Mouse (Mus musculus) megakaryocyte-erythroid progenitor cell, adult 5-6 weeks (primary cell): ENCODE results near the gene Pbx4. TPM values are rescaled to one million over a fixed set of nuclear protein-coding genes. Genes with fewer than 3 reads are reported as not detected.

ENCODE experiments used
- ATAC-seq: replicated peaks from 2 replicates; pipeline ENCODE4 v1.8.0; 2016; ENCODE audit warnings: mild to moderate bottlenecking, inconsistent platforms; ENCODE audit not compliant: severe bottlenecking, poor library complexity, low FRiP score, low TSS enrichment
- total RNA-seq, 2 experiments: library from RNA; stranded (forward) in 1 of 2; stranded (reverse) in 1 of 2; fragments of 200-1000, 215-1000 nt in 1 of 2; fragments of >200 nt in 1 of 2; fragmentation: Nextera tagmentation in 1 of 2; gene quantifications; 2 replicates each; pipeline ENCODE4 v1.2.3; 2014 to 2017

The Pbx4 gene
- total RNA-seq, 2 experiments from 2014 or later, result 20.7 to 72.8 TPM

DNA sequence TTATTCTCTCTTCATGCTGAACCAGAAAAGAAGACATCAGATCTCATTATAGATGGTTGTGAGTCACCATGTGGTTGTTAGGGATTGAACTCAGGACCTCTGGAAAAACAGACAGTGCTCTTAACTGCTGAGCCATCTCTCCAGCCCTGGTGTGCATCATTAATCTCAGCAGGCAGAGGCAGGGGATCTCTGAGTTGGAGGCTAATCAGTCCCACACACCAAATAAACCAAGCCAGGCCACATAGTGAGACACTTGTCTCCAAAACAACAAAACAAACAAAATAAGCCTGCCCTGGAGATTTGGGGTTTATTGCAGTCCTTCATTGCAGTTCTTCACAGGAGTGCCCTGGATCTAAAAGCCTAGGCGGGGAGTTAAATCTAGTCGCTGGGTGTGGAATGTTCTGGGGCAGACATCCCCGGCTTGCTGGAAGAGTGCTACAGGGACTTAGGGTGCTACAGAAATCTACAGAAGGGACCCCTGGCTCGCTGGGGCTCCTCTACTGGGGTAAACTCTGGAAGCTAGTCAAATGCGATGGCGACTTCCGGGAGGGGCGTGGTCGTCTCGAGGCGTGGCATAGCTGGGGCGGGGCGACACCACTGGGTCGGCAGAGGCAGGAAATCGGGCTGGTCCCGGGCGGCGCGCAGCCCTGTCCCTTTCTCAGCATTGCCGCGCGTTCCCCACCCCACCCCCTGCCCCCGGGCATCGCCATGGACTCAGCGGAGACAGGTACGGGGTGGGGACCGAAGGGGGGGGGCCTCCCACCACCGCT is 24.0 kb upstream of the Pbx4 start, which contains the start of gene Gmip:
Gene Gmip (plus strand): TSS at position 586 of the 770 bp plus-strand sequence.
- ATAC-seq, result peak; percentile 89

DNA sequence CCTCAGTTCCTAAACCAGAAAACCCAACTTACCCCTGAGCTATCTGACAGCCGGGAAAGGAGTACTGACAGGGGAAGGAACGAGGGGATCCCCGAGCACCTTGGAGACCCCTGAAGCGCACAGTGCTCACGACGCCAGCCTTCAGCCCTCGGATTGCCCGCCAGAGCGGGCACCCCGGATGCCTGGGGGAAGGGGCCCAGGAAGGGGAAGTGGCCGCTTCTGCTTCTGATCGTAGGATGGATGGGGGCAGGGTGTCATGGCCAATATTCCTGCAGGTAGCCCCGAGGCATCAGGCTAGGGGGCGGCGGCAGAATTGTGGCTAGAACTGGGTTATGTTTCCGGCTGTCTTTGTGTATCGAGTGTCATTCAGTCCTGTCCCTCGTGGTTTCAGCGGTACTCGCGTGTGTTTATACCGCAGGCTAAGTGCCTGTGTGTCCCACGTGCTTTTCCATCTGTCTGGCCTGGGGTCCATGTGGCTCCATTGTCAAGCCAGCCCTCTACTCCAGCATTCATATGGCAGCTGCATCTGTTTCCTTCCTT is 23.4 kb upstream of the Pbx4 start:
- peak; percentile 17 for ATAC-seq

- ATAC-seq, result no peak
These were observed 22.5 kb upstream of the Pbx4 start for GRCm38 (mm10) chr8:69809820-69810219.

GRCm38 (mm10) chr8:69814881-69815280 is 17.4 kb upstream of the Pbx4 start:
- ATAC-seq, result no peak

DNA sequence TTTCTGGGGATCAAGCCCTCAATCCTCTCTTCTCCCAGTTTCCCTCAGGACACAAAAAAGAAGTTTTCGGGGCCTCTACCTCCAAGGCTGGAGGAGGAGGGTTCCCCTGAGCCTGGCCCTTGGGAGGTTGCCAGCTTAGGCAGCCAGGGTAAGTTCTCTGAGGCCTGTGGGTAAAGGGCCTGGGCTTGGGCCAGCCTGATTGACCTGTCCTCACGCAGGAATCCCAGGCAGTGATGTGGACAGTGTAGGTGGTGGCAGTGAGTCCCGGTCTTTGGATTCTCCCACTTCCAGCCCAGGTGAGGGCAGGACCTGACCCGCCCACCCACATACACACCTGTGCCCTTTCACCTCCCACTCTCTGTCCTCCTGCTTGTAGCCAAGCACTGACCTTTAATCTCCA is 16.9 kb upstream of the Pbx4 start:
- ATAC-seq, result no peak

DNA sequence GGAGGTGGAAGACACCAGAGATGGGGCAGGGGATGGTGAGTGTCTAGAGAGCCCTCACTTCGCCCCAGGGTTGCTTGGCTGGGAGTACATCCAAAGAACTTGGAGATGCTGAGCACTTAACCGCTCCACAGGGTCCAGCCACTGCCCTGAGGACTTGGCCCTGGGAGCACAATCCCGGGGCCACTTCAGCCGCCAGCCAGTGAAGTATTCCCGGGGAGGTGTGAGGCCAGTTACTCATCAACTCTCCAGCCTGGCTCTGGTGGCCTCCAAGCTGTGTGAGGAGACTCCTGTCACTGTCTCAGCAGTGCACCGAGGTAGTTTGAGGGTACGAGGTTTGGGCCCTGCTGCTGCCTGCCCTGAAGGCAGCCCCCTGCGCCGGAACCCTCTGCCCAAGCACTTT is 11.8 kb upstream of the Pbx4 start:
- ATAC-seq, result no peak

GRCm38 (mm10) chr8:69821971-69822385 is 10.3 kb upstream of the Pbx4 start:
- peak; percentile 17; the same call in 1 of the 2 replicates for ATAC-seq

DNA sequence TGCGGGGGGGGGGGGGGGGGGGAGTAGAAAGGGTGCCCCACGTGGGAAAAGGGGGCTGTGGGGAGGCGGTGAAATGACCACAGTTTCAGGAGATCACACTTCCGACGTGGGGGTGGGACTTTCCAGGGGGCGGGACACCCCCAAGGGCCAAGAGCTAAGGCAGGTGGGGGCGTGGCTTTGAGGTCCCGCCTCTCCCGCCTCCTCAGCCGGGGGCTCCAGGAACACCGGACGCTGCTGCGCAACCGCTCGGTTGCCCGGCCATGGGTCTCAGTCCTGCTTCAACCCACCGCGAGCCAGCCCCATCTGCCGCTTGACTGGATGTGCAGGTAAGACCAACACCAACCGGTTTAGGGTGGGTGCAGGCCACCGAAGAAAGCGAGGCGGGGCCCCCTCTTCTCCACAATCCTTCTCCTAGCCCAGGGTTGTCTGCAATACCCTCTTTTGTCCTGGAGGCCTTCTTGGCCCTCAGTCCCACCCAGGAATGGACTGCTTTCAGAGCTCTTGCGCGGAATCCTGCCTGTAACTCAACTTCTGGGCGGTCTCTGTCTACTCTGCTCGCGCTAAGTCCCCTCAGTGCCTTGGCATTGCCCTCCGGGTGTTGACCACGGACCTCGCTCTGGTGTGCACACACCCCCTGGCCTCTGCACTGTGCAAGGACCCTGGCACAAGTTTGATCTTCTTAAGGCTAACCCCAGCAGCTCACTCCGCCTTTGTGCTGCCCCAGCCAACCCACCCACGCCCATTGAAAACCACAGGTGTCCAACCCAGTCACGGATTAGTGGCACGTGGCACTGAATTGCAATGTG is 9.7 kb upstream of the Pbx4 start, which contains the start of gene Lpar2:
Gene Lpar2 (plus strand): TSS at position 44 of the 806 bp plus-strand sequence.
- peak; percentile 58 for ATAC-seq

GRCm38 (mm10) chr8:69826371-69826770 is 5.9 kb upstream of the Pbx4 start:
- no peak for ATAC-seq

- no peak for ATAC-seq
These were observed 4.9 kb downstream of the Pbx4 start for GRCm38 (mm10) chr8:69837057-69837682.

DNA sequence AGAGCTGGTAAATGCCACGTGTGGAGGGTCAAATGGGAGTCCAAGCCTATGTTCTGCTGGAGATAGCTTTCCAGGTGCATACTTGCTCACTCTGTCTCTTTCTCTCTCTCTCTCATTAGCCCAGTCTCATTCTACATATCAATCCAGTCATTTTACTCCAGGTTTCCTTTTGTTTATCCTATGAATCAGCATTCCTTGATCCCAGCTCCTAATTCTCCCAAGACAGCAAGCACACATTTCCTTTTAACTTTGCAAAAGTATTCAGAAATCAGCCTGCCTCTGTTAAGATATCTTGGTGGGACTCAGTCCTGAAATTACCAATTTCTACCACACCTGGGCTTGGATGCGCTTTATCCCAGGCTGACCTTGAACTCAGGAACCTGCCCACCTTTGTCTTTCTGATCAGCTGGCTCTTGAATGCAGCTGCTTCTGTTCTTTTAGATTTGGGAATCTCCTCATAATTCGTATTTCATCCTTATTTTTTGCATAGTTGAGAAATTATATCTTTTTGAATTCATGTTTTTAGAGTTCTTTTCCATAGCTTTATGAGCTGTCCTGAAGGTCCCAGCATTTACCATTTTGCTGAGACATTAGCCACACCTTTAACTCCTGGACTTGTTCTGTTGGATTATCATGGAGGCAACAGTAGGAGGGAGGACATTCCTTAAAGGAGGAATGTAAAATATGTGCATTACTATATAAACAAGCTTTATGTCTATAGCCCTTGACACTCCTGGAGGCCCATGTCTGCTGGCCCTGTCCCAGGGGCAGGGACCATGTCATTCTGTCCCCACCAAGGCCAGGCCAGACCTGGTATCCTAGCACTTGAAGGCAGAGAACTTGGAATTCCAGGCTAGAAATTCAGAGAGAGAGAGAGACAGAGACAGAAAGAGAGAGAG is 15.1 kb downstream of the Pbx4 start:
- ATAC-seq, result no peak

GRCm38 (mm10) chr8:69848951-69849350 is 16.7 kb downstream of the Pbx4 start:
- ATAC-seq, result 0 out of 2 replicates have a peak, but pooled peaks have one; percentile 13

DNA sequence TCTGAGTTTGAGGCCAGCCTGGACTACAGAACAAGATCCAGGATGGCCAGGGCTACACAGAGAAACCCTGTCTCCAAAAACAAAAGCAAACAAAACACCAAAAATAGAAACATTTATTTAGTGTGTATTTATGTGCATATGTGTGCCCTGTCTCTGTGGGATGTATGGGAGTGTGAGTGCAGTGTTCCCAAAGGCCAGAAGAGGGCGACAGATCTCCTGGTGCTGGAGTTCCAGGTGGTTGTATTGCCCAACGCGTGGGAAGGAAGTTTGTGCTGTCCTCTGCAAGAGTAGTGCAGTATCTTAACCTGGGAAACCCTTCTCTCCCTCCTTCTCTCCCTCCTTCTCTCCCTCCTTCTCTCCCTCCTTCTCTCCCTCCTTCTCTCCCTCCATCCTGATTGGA is 17.6 kb downstream of the Pbx4 start:
- peak; percentile 76 for ATAC-seq

- ATAC-seq, result 0 out of 2 replicates have a peak, but pooled peaks have one; percentile 10
These were observed 18.7 kb downstream of the Pbx4 start for GRCm38 (mm10) chr8:69850926-69851506.

DNA sequence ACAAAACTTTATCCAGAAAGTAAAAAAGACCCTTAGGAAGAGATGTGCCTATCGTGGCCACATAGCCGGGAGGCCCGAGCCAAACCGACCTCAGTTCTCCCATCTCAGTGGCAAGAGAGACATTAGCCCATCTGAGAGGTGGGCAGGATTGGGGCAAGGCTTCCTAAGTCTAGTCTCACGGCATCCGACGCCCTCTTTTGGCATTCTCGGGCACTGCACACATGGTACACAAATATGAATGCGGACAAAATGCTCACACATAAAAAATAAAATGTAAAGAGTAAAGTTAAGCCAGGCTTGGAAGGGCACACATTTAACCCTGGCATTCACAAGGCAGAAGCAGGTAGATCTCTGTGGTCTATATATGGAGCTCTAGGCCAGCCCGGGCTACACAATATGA is 21.6 kb downstream of the Pbx4 start:
- no peak for ATAC-seq

DNA sequence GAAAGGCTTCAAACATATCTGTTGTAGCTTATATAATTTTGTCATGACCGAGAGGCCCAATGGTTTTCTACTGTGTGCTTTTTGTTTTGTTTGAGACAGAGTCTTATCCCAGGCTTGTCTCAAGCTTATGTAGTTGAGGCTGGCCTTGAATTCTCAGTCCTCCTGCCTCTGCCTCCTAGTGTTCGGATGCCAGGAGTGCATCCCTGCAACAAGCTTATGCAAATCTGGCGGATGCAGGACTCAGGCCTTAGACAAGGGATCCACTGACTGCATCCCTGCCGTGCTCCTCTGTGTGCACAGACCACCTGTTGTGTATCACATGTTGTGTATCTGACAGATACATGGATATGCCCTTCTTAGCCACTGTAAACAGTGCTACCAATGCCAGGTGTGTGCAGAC is 28.5 kb downstream of the Pbx4 start:
- ATAC-seq, result peak; percentile 45; the same call in 1 of the 2 replicates

DNA sequence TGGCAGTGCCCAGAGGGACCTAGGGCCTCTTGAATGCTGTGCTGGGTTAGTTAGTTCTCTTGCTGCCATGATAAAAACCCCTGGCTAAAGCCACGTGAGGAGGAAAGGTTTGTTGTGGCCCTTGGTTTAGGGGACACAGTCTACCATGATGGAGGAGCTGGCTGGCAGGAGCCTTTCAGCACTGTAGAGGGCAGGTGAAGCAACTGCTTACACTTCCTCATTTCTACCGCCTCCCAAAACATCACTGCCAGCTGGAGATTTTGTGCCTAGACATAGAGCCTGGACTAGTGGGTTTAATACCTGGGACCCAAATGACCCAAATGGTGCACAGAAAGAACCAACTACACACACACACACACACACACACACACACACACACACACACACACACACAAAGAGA is 29.0 kb downstream of the Pbx4 start:
- no peak for ATAC-seq

DNA sequence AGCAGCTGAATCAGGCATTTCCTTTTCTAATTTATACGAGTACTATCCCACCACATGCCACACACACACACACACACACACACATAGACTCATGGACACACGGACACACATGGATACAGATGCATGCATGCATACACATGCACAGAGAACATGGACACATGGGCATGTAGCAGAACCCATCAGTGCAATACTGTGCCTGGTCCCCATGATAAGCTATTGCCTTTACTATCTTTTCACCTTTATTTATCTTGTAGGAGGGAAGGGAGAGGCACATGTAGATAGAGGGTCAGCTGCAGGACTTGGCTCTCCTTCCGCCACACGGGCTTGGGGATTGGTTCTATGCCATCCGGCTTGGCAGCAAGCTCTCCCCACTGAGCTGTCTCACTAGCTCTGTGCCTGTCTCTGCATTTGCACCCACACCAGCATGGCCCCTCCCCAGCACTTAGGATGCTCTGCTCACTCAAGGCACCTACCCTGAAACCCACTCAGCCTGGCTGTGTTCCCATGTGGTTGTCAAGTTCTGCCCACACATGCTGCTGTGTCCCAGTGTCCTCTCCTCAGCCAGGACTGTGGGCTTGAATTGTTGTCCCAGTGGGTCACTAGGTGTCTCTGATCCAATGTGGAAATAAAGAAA is 31.2 kb downstream of the Pbx4 start:
- peak; percentile 45 for ATAC-seq
